Mouse (Mus musculus): ENCODE measurements around the gene Trnp1.

The Trnp1 gene

DNA sequence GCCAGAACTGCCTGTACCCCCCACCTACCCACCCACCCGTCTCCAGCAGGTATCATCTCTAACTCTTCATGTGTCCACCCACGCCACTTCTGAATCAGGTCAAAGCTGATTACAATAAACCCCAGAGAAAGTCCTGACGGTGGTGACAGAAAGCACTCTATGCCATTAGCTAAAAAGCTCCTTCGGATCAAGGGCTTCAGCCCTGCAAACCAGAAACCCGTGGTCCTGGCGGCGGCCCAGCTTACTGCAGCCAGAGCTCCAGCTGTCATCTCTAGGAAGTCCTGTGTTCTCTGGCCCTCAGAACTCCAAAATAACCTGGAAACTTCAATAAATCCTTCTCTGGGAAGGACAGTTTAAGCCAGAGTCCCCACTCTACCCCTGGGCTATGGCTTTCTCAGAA, 2.6 kb downstream of the Trnp1 start:
- no peak for ATAC-seq (ENCODE audit: insufficient number of reproducible peaks, low FRiP score, low TSS enrichment)

DNA sequence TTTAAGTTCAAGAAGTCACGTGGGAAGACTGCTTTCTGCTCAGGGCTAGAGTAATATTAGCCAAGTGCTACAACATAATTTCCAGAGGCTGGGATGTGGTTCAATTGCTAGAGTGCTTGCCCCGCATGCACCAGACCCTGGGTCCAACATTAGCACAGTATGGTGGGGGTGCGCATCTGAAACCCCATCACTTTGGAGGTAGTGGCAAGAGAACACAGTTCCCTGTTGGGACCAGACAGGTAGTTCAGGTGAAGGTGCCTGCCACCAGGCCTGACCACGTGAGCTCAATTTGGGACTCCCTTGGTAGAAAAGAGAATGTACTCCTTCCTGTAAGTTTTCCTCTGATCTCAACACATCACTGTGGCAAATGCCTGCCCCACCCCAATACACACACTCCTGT, 3.5 kb downstream of the Trnp1 start:
- no peak for ATAC-seq (ENCODE audit: insufficient number of reproducible peaks, low FRiP score, low TSS enrichment)

DNA sequence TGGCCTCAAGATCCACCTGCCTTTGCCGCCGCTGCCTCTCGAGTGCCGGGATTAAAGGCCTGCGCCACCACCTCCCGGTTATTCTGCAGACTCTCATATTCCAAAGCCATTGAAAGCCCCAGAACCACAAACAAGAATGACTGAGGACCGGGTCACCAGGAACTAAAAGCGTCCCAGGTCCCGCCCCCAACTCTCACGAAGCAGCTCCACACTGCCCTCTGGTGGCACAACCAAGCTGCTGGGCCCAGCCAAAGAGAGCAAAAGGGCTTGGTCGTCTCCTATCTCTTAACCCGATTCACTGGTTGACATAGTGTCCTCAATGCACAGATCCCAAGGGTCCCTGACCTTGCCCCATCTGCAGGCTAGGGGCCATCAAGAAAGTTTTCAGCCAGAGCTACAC, 3.9 kb downstream of the Trnp1 start:
- ATAC-seq (ENCODE audit: insufficient number of reproducible peaks, low FRiP score, low TSS enrichment) = 0 out of 2 replicates have a peak, but pooled peaks have one; percentile 26

DNA sequence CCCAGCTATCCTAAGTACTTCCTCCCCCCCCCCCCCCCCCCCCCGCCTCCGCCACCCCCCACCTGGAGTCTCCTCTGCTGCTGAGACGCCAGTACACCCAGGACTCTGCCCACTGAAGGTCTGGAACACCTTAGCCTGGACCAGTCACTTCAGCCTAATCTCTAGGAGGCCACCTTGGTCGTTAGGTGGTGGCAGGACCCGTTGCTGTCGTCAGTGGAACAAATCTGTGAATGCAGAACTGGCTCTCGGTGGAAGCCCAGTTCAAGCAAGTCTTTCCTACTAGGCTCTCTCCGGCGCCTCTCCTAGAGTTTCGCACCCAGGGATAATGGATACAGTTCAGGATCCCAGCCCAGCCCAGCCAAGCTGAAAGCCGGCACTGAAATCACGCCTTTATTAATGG, 4.5 kb downstream of the Trnp1 start:
- no peak for ATAC-seq (ENCODE audit: insufficient number of reproducible peaks, low FRiP score, low TSS enrichment)

DNA sequence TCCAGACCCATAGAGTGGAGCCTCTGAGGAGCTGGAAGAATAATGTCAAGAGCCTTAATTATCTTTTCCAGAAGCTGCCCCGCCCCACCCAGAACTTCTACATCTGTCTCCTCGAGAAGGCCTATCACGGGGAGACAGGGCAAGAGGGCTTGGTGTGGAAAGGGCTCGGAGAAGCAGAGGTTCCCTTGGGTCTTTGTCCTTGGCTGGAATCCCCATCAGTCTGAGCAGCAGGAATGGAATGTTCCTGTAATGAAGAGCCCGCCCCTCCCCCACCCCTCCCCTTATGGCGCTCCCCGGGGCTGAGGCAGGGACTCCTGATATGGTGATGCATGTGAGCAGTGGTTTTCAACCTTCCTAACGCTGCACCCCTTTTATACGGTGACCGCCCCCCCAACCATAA, 6.5 kb downstream of the Trnp1 start:
- no peak for ATAC-seq (ENCODE audit: insufficient number of reproducible peaks, low FRiP score, low TSS enrichment)

DNA sequence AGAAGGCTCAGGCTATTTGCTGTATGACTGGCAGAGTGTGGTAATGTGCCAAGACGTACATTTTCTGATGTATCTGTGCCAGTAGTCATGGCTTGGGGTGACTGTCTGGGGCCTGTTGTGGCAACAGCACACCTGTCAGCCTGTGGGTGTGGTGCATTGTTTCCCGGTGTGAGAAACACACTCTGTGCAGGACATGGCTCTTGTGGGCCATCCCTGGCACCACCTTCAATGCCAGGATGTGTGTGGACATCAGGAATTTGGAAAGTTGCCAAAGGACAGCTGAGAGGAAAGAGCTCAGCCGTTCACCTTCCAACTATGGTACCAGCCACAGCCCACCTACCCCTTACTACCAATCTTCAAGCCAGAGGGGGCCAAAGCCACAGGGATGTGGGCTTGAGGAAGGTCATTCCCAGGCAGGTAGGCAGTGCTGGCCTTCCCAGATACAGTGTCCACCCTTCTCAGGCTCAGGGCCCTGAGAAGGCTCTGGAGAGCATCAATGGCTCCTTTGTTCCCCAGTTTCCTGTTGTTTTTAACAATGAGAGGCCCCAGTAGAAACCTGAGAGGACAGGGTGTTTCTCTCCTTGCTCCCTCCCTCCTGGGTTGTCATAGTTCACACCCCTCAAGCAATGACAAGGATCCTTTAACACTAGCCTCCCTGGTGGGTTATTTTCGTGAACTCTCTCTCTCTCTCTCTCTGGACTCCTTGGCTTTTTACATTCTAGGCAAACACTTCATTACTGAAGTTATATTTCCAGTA, 8.7 kb downstream of the Trnp1 start:
- ATAC-seq (ENCODE audit: insufficient number of reproducible peaks, low FRiP score, low TSS enrichment) = no peak

DNA sequence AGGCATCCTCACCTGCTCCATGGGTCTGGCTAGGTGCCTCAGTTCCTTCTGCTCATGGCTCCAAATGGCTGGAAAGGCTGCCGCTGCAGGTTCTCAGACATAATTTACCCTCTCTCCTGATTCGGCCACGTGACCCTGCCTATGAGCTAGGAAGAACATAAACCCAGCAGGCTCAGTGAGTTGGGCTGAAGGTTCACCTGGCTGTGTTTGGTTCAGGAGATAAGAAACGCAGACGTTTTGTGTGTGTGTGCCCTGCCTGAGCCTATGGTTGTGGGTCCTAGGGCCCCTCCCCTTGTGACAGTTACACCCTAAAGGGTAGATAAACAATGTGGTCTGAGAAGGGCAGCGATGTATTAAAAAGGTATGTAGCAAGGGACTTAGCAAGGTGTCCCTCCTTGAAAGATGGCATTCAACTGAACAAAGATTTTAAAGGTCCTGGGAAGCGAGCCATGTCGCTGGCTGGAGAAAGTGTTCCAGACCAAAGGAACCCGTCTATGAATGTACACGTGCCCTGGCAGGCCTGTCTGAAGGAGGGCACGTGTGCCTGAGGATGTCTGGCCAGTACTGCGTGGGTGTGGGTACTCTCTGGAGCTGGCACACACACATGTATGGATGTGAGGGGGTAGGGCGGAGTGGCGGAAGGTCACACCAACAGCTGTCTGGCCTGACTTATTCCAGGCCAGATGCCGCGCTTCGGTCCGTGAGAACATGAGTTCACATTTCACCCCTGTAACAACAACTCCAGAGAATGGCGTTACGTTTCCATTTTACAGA, 9.5 kb downstream of the Trnp1 start:
- no peak for ATAC-seq (ENCODE audit: insufficient number of reproducible peaks, low FRiP score, low TSS enrichment)

DNA sequence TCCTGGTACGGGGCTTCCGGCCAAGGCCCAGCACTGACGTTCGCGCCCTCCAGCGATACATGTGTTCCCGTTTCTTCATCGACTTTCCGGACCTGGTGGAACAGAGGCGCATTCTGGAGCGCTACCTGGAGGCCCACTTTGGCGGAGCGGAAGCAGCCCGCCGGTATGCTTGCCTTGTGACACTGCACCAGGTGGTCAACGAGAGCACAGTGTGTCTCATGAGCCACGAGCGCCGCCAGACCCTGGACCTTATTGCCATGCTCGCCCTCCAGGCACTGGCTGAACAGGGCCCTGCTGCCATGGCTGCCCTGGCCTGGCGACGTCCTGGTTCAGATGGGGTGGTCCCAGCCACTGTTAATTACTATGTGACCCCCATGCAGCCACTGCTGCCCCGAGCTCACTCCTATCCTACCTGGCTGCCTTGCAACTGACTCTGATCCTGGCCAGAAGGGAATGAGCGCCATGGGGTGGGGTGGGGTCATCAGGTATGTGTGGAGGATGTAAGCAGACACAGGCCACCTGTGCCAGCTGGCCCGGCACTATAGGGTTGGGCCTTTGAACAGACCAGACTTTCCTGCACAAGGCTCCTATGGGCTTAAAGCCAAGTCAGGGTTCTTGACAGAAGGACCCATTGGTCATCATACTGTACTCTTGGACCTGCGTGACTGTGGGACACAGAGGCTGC, 11.5 kb downstream of the Trnp1 start:
- ATAC-seq (ENCODE audit: insufficient number of reproducible peaks, low FRiP score, low TSS enrichment) = no peak

DNA sequence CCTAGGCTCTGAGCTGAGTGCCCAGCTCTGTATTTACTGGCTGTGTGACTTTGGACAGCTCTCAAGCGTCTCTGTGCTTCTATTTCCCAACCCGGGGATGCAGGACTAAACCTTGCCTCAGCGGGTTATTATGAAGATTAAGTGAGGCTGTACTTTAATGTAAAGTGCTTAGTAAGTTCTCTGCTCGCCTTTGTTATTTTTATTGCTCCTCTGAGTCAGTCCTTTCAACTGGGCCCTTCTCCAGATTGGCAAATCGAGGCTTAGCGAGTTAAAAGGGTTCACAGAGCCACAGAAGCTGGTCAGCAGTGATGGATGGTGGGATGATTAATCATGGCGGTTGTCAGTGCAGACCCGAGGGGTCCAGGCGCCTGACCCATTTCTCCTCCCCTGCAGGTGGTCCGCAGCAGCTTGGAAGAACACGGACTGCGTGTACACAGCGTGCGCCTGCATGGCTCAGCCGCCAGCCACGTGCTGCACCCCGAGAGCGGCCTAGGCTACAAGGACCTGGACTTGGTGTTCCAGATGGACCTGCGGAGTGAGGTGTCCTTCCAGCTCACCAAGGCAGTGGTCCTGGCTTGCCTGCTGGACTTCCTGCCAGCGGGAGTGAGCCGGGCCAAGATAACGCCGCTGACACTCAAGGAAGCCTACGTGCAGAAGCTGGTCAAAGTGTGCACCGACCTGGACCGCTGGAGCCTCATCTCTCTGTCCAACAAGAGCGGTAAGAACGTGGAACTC, 12.5 kb downstream of the Trnp1 start:
- no peak for ATAC-seq (ENCODE audit: insufficient number of reproducible peaks, low FRiP score, low TSS enrichment)

DNA sequence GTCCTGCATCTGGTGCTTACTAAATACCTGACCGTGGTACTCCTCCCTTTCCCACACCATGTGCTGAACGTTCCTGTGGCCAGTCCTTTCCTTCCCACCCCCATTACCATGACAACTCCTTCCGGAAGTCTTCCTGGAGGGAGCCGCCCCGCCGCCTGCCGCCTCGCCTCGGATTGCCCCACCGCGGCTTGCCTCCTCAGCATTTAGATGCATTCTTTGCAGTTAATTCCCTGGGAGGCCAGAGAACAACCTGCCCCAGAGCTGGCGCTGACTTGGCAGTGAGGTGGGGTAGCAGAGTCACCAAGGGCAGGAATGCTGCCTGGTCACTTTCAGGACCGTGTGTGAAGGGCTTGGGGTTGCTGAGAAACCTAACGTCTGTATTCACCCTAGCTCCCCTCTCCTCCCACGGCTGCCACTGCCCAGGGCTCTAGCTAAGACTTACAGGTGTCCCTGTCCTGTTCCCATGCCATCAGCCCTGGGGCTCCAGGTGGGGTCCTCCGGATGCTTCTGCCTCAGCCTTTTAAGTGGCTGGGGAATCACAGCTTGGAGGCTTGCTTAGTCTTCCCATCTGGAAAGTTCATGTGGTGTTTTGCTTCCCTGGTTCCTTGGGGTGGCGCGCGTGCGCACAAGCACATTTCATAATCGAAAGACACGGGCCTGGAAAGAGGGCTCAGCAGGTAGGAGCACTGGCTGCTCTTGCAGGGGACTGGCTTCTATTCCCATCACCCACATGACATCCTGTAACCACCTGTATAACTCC, 13.9 kb downstream of the Trnp1 start:
- no peak for ATAC-seq (ENCODE audit: insufficient number of reproducible peaks, low FRiP score, low TSS enrichment)

DNA sequence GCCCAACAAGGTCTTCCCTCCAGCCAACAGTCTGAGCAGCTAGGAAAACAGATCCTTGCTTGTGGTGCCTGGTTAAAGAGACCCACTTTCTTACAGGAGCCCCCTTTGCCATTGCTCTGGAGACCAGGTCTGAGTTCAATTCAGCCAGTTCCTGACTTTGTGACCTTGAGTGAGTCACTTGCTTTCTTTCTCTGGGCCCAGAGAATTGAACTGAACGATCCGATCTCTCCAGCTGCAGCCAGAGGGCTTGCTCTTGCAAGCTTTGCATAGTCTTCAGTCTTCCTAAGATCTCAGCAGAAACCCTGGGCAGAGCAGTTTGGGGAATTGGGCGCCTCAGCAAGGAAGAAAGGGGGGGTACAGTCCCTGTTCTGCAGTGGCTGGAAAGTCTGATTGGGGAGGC, 15.9 kb downstream of the Trnp1 start:
- no peak for ATAC-seq (ENCODE audit: insufficient number of reproducible peaks, low FRiP score, low TSS enrichment)

DNA sequence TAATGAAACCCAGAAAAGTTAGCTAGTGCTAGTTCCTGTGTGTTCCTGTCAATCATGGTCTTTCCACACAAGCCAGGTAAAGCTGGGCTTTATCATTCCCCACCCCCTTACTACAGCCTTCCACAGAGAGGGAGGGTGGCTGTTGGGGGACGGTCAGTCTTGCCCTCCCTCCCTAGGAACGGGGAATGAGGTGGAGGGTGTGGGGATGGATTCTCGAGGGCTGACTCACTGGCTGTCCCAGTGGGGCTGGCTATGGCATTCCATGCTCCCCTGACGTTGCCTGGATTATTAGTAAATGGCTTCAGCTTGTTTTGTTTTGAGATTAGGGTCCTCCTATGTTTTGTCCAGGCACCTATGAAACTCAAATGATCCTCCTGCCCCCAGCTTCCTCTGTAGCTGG, 16.9 kb downstream of the Trnp1 start:
- ATAC-seq (ENCODE audit: insufficient number of reproducible peaks, low FRiP score, low TSS enrichment) = no peak

DNA sequence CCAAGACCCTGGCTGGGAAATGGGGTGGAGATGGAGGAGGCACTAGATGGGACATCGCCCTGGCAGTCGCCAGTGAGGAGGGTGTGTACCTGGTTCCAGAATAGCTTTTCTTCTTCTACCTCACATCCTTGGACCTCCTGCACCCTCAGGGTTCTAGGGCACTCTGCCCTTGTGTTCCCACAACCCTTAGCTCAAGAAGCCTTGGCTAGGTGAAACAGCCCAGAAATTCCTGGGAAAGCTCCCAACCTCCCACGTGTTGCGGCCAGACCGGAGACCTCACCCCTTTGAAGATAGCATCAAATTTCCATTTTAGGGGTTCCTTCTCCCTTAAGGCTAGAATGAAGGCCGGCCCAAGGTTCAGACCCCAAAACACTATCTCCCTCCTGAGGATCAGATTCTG, 17.6 kb downstream of the Trnp1 start:
- no peak for ATAC-seq (ENCODE audit: insufficient number of reproducible peaks, low FRiP score, low TSS enrichment)

DNA sequence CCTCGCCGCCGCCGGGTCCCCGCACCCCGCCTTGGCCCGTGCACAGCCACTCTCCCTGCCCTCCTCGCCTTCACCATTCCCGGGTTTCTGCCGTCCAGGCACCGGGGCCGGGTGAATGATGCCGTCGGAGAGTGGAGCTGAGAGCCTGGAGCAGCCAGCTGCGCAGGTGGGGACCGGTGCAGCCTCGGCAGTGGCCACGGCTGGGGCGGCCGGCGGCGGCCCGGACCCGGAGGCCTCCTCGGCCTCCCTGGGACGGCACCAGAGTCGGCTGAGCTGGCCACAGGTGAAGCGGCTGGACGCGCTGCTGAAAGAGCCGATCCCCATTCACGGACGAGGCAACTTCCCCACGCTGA, 18.2 kb downstream of the Trnp1 start:
- ATAC-seq (ENCODE audit: insufficient number of reproducible peaks, low FRiP score, low TSS enrichment) = no peak

DNA sequence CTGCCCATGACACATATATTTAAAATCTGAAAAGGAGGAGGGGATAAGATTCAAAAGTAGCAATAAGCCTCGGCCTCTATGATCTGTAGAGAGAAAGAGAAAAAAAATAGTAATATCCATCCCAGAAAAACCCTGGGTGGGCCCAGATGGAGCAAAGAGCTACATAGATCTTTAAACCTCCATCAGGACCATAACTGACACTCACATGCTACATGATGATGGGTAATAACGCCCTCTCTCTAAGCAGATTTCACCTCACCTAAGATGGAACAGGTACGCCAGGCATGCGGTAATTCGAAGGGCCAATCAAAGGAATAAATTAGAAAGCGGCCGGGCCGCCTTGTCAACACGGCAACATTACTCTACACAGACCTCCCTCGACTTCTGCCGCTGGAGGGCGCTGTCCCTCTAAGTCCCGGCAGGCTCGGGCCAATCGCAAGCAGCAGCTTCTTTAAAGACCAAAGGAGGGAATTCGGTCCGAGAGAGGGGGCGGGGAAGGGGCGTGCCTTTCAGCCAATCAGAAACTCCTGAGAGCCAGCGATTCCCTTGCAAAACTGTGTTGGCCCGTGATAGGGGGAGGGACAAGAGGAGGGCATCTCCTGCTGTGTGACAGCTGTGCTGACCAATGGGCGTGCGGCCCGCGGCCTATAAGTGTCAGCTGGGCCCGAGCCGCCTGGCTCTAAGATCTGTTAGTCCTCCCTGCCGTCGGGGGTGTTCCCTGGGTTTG, 18.7 kb downstream of the Trnp1 start, which contains the start of gene Tent5b:
Tent5b (plus strand) TSS at position 675 of the 727 bp plus-strand sequence.
- peak; percentile 95 for ATAC-seq (ENCODE audit: insufficient number of reproducible peaks, low FRiP score, low TSS enrichment)

DNA sequence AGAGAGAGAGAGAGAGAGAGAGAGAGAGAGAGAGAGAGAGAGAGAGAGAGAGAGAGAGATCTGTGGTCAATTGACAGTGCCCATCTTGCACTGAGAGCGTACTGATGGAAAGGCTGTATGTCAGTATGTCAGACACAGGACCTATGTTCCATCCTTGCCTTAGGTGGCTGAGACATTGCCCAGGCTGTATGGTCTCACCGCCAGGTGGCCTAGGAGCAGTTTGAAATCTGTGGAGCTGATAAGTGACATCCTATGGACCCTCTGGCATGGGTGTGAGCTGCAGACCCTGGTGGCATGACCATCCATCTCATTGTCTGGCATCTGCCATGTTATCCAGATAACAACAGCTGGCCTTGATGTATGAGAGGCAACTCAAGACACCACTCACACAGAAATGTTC, 24.5 kb downstream of the Trnp1 start:
- ATAC-seq (ENCODE audit: insufficient number of reproducible peaks, low FRiP score, low TSS enrichment) = no peak

DNA sequence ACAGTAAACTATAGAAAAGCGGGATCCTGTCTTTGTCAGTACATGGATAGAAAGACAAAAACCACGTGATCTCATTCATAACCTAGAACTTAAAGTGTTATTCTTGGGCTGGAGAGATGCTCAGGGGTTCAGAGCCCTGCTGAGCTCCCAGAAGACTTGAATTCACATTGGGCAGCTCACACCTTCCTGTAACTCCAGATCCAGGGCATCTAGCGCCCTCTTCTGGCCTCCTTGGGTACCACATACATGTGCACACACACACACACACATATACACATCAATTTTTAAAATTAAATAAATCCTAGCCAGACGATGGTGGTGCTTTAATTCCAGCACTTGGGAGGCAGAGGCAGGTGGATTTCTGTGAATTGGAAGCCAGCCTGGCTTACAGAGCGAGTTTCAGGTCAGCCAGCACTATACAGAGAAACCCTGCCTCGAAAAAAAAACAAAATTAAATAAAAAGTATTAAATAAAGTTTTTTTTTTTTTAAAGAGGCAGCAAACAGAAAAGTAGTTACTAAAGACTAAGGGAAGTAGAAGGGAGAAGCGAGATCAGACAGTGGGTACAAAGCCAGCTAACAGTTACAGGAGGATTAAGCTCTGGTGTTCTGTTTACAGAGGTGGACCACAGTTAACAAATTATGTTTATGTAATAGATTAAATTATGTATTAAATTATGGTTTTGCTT, 27.1 kb downstream of the Trnp1 start:
- no peak for ATAC-seq (ENCODE audit: insufficient number of reproducible peaks, low FRiP score, low TSS enrichment)

DNA sequence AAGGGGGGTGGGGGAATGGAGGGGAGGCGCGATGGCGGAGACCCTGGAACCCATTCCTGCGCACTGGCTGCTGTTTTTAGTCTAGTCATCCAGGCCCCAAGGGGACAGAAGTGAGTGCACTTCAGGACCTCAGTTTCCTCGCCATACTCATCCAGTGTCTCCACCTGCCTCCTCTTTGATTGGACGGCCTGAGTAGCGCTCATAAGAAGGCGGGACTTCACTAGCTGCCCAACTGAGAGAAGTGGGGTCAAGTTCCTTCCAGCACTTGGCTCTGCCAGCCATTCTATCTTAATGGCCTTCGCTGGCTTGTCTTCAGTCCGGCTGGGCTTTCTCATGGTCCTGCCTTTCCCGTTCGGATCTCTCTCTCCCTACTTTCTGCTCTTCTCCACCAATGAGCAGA, 29.2 kb downstream of the Trnp1 start:
- no peak for ATAC-seq (ENCODE audit: insufficient number of reproducible peaks, low FRiP score, low TSS enrichment)

DNA sequence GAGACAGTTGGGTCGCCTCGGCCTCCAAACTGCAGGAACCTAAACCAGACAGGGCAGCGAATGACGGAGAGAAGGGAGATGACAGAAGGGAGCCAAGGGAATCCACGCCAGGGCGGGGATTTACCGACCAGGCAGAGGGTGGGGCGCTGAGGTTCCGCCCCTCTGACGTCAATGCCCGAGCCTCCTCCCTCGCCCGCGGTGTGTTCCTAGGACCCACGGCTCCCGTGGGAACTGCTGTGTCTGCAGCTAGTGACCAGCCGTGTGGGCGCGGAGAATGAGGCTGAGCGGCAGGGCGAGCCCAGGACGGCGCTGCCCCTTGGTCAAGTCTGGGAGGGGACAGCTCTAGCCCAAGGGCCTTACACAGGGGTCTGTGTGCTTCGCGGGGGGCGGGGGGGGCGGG, 30.3 kb downstream of the Trnp1 start:
- peak; percentile 31; the same call in 1 of the 2 replicates for ATAC-seq (ENCODE audit: insufficient number of reproducible peaks, low FRiP score, low TSS enrichment)
